Mouse (Mus musculus): Measurements from ENCODE around the gene Mdfic. TPM values are rescaled to one million over a fixed set of nuclear protein-coding genes. Genes with fewer than 3 reads are reported as not detected.
"Not testable (repeated sequence)": the region's sequence is repeated elsewhere in the genome, so short reads cannot be mapped to it uniquely, and the experiment has no call there.

Gene Mdfic
- 1 to 10 TPM; 3.0 to 3.5 TPM for total RNA-seq (2021)
- long read RNA-seq, experiment 1, transcript Mdfic-207 (5 exons, 3,431 nt) = major isoform, 5 of 6 reads
- long read RNA-seq, experiment 1, partial matches to known transcripts = 0 of 6 reads
- long read RNA-seq, experiment 1, other reads (novel, unspliced or antisense) = 0 of 6 reads
- long read RNA-seq, experiment 2, partial matches to known transcripts = 1 of 4 reads
- long read RNA-seq, experiment 2, other reads (novel, unspliced or antisense) = 0 of 4 reads

DNA sequence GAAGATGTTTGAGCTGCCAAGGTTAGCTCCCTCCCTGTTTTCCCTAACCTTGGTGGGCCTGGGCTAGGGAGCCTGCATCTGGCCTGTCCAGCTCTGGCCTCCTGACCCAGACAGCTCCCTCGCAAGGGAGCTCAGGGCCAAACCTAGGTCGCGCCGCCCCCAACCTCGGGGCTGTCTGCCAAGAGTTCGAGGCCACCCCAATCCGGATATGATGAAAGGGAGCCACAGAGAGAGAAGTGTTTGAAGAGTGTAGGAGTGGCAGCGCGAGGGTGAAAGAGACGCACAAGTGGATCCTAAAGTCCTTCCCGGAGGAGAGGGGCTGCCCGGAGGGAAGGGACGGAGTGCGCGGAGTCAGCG is at the start of gene Mdfic:
TSS of gene Mdfic (plus strand) at position 201 of the 357 bp plus-strand sequence.
- DNase-seq (ENCODE audit: low spot score in 2 of 2) = no peak

DNA sequence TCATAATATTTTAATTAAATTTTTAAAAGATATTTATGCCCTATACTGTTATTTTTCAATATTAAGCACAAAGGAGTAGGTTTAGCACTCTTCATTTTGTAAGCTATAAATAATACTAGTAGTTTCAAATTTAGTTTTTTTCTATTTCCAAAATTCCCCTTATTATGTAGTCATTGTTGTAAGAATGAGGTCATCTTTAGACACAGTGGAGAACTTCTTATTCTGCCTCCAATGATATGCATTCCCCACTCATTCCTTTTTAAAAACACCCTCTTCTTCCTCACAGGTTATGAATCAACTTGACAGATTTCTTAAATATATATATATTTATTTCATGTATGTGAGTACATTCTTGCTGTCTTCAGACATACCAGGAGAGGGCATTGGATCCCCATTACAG is 49.1 kb upstream of the Mdfic start:
- DNase-seq (ENCODE audit: low spot score in 2 of 2) = no peak

DNA sequence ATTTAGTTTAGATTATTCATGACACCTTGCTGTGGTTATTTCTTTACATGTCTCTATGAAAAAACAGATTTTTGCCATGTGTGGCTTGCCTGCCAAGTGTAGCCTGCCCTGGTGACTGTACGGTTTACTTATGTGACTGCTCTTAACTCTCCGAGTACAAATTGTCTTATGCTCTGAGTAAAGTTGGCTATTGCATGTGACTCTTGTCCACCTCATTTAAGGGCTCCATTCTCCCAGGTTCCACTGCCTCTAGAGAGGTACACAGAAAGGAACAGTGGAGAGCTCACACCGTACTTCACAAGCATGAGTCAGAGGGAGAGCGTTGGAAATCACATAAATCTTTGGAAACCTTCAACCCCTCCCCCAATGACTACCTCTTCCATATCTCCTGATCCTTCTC is 10.4 kb upstream of the Mdfic start:
- DNase-seq (ENCODE audit: low spot score in 2 of 2) = no peak

DNA sequence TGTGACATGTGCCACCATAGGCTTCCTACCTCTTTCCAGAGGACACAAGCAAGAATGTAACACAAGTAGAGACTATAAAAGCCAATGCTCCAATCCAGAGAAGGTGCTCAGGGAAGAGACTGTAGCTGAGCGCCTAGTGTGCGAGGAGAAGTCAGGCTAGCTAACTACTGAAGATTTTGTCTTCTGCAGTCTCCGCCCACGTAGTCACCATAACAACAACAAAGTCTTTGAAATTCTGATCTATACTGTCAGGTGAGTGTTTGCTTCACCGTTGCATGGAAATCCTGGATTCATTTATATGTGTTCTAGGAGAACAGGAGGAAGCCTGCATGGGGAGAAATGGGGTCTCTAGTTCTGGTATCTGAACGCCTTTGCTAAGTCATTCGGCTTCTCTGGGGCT is 9.8 kb upstream of the Mdfic start:
- DNase-seq (ENCODE audit: low spot score in 2 of 2) = no peak

- no peak for DNase-seq (ENCODE audit: low spot score in 2 of 2)
Measured at GRCm38 (mm10) chr6:15712860-15713385, 7.5 kb upstream of the Mdfic start.

DNA sequence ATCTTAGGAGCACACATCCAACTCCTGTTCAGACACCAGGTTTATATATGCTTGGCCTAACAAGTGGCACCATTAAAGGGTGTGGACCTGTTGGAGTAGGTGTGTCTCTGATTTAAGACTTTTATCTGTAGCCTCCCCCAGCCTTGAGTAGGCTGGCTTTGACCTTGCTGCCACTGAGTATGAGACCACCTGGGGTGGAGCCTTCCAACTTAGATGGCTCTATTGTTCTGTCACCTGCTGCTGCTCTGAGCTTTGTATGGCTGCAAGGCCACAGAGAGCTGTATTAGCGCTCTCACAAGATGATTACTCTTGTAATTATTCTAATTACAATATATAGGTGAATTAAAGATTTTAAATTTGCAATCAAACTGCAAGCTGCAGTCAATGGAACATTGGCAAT is 6.4 kb upstream of the Mdfic start:
- not testable (repeated sequence) for DNase-seq (ENCODE audit: low spot score in 2 of 2)

GRCm38 (mm10) chr6:15714996-15715844 is 5.2 kb upstream of the Mdfic start:
- no peak for DNase-seq (ENCODE audit: low spot score in 2 of 2)

GRCm38 (mm10) chr6:15719919-15720318 is 542 bp upstream of the Mdfic start:
- no peak for DNase-seq (ENCODE audit: low spot score in 2 of 2)

- DNase-seq (ENCODE audit: low spot score in 2 of 2) = peak; percentile 6 to 9
Measured at GRCm38 (mm10) chr6:15720818-15721715, 606 bp downstream of the Mdfic start.

DNA sequence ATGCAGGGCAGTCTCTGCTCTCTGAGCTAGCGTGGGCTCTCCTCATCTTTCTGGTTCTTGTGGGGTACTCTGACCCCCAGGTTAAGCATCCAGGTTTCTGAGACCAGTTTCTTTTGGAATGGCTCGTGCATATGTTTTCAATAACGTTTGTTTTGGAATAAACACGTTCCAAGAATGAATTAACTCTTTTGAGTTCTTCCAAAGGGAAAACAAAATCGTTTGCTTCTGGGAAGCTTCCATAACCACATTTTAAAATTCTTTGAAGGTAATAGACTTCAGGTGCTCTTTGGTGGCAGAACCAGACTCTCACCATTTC is 1.2 kb downstream of the Mdfic start:
- DNase-seq (ENCODE audit: low spot score in 2 of 2) = no peak

DNA sequence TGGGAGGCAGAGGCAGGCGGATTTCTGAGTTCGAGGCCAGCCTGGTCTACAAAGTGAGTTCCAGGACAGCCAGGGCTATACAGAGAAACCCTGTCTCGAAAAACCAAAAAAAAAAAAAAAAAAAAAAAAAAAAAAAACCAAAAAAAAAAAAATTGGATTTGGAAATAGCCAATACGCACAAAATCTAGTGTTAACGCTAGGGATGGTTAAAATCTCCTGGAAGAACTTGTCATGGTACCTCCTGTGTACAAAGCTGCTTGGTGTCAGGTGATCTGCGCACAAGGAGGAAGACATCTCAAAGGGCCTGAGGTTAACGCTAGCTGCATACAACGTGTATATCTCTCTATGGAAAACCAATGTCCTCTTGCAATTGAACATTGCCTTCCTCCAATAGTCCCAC is 2.2 kb downstream of the Mdfic start:
- DNase-seq (ENCODE audit: low spot score in 2 of 2) = not testable (repeated sequence)

GRCm38 (mm10) chr6:15724304-15724703 is 3.8 kb downstream of the Mdfic start:
- DNase-seq (ENCODE audit: low spot score in 2 of 2) = no peak

- DNase-seq (ENCODE audit: low spot score in 2 of 2) = no peak
Measured at GRCm38 (mm10) chr6:15726422-15726821, 6.0 kb downstream of the Mdfic start.

DNA sequence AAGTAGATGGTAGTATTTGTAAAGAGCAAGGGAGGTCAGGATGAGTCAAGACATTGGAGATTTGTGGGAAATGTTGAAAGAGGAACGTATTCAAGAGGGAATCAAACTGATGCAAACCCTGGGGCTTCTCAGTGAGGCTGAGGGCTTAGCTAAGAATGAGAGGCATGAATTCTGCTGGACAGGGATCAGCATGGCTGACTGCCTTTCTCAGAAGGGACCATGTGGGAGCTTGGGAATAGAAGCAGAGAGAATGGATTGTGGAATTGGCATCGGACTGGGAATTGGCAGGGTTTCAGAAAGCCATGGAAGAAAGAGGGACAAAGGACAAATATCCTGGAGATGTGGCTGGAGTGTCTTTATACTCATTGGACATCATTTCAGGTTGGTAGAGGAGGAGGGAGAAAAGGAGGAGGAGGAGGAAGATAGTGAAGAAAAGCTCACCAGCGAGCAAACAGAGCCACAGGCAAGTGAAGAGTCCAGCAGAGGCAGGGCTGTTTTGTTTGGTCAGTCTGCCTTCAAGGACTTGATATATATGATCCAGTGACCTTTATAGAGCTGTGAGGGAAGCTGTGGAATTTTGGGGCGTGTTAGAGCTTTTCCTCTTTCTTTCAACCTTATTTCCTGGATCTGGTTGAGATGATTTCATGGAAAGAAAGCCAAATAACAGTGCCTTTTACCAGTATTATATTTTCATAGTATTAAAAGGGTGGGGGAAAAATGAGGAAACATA is 7.4 kb downstream of the Mdfic start:
- no peak for DNase-seq (ENCODE audit: low spot score in 2 of 2)

DNA sequence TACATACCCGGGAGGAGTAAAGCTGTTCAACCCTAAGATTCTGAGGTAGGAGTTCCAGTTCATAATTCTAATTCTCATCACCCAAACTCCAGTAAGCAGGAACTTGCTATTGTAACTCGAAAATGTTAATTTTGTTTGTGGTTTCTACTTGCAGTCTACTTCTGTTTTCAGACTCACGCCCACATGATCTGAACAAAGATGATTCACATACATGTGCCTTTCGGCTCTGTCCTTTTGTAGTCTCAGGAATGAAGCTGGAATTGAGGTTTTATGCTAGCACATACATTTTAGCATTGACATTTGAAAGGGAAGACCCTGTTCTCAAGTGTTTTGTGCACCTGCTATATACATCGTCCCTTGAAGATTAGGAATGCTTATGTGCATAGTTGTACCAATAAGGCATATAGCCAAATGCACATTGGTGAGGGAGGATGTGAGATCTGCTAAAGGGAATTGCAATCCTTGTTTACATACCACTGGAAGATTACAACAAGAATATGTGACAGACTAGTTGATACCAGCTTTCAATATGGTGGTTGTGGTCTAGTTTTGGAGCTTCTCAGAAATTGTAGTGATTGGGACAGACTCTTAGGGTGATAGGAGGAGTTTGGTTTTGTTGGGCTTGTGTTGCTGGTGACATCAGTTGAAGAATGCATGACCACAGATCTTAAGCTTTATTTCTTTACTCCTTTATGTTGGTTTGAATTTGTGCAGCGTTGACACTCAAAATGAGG is 8.6 kb downstream of the Mdfic start:
- DNase-seq (ENCODE audit: low spot score in 2 of 2) = no peak

GRCm38 (mm10) chr6:15730258-15730657 is 9.8 kb downstream of the Mdfic start:
- no peak for DNase-seq (ENCODE audit: low spot score in 2 of 2)

GRCm38 (mm10) chr6:15730666-15731065 is 10.2 kb downstream of the Mdfic start:
- no peak for DNase-seq (ENCODE audit: low spot score in 2 of 2)

GRCm38 (mm10) chr6:15731452-15731851 is 11.0 kb downstream of the Mdfic start:
- no peak for DNase-seq (ENCODE audit: low spot score in 2 of 2)

- DNase-seq (ENCODE audit: low spot score in 2 of 2) = no peak
Measured at GRCm38 (mm10) chr6:15737312-15737911, 17.0 kb downstream of the Mdfic start.

All from left cerebral cortex, adult 18-20 months (tissue).